ENCODE assay signal across 13 mouse cellular contexts in genomic region chr1:48881373-48881772, GRCm38 (mm10).
DNase-seq lines count a peak whose midpoint lies in the region; ATAC-seq and TF ChIP-seq lines count a peak whose summit lies in the region.
"Had no signal": no experiment of that assay in that cellular context is flagged by ENCODE, and none has a peak within 500 bp of the region (broad histone marks: within the 10 kb centered on the region; RNA-seq: fewer than 3 reads in every experiment).

No protein-coding gene starts in this region.

- H3K27me3 ChIP-seq in lung, embryonic 14.5 days (ENCODE audit: insufficient read depth, low read length), result no peaks in the 10 kb centered on the region
- no peaks in the 10 kb centered on the region; a peak in 1 of 4 replicates for H3K27me3 ChIP-seq in MEL (ENCODE audit: control insufficient read depth in 1 of 2, insufficient read depth in 2 of 2, low read length in 2 of 2)
- H3K27me3 ChIP-seq: forebrain, embryonic 12.5 days; neural tube, embryonic 15.5 days had no signal

- H3K9ac ChIP-seq in lung, embryonic 14.5 days, result no peak overlapping the region
- H3K9ac ChIP-seq in MEL (ENCODE audit: control insufficient read depth, low read depth, low read length, poor library complexity, severe bottlenecking), result no peak overlapping the region
- H3K9ac ChIP-seq: forebrain, embryonic 12.5 days; neural tube, embryonic 15.5 days had no signal

- no peak overlapping the region for H3K4me2 ChIP-seq in lung, embryonic 14.5 days
- H3K4me2 ChIP-seq: forebrain, embryonic 12.5 days; neural tube, embryonic 15.5 days had no signal

- TF ChIP-seq POLR2A in MEL (IDR thresholded peaks at IDR 0.05; ENCODE audit: control insufficient read depth in 1 of 2, insufficient read depth in 1 of 2, low read depth in 1 of 2, low read length in 2 of 2, poor library complexity in 1 of 2), result no peak

- no peak for TF ChIP-seq EP300 in MEL (IDR thresholded peaks at IDR 0.05; ENCODE audit: low read depth in 1 of 2, low read length in 2 of 2)

- no peak for TF ChIP-seq RAD21 in MEL (IDR thresholded peaks at IDR 0.05; ENCODE audit: low read depth, low read length)

- H3K79me2 ChIP-seq in MEL (ENCODE audit: control insufficient read depth, insufficient read depth, low read length, poor library complexity), result no peaks in the 10 kb centered on the region

- H3K4me1 ChIP-seq in lung, embryonic 14.5 days (ENCODE audit: insufficient read depth), result no peaks in the 10 kb centered on the region
- H3K4me1 ChIP-seq in MEL (ENCODE audit: control insufficient read depth in 1 of 2, insufficient read depth in 2 of 2, low read length in 2 of 2), result no peaks in the 10 kb centered on the region
- H3K4me1 ChIP-seq: forebrain, embryonic 12.5 days; neural tube, embryonic 15.5 days had no signal

- no peaks in the 10 kb centered on the region for H3K9me3 ChIP-seq in lung, embryonic 14.5 days (ENCODE audit: low read depth, low read length)
- H3K9me3 ChIP-seq in MEL (replicated peaks; ENCODE audit: insufficient read depth, low read length), result no peaks in the 10 kb centered on the region
- H3K9me3 ChIP-seq: forebrain, embryonic 12.5 days; neural tube, embryonic 15.5 days had no signal

- H3K4me3 ChIP-seq in lung, embryonic 14.5 days (ENCODE audit: low read depth, low read length), result no peak overlapping the region
- H3K4me3 ChIP-seq in MEL (ENCODE audit: control insufficient read depth in 1 of 2, insufficient read depth in 1 of 2, low read depth in 2 of 2, low read length in 2 of 2), result no peak overlapping the region
- H3K4me3 ChIP-seq: forebrain, embryonic 12.5 days; neural tube, embryonic 15.5 days had no signal

- peak; percentile 44 for DNase-seq in lung, embryonic 14.5 days
- DNase-seq in lung, postnatal 4 days, result no peak
- DNase-seq in MEL (ENCODE audit: low read depth, low spot score), result peak; percentile 72
- peak; percentile 10 for DNase-seq in brain, adult 2 months (ENCODE audit: low read depth, low spot score)
- DNase-seq in naive thymus-derived CD4-positive, alpha-beta T cell, adult 2 months (ENCODE audit: low read depth), result peak; percentile 56
- no peak for DNase-seq in cerebellum, postnatal 14 days
- no peak for DNase-seq in frontal cortex, postnatal 10 days (ENCODE audit: low spot score in 2 of 2)
- DNase-seq: adrenal gland, adult 2 months; cerebellum, adult 9-11 months; kidney, postnatal 25 days; lung, postnatal 36 days had no signal

- H3K27ac ChIP-seq in lung, embryonic 14.5 days (ENCODE audit: low read depth), result no peak overlapping the region
- H3K27ac ChIP-seq in MEL (ENCODE audit: control insufficient read depth, low read depth, low read length), result no peak overlapping the region
- H3K27ac ChIP-seq: forebrain, embryonic 12.5 days; neural tube, embryonic 15.5 days had no signal

- TF ChIP-seq CTCF in lung, embryonic 14.5 days (IDR thresholded peaks at IDR 0.05; ENCODE audit: low read depth), result no peak
- TF ChIP-seq CTCF in MEL (IDR thresholded peaks at IDR 0.05 in 2 of 3, conservative IDR thresholded peaks at IDR 0.05 in 1 of 3; ENCODE audit: control insufficient read depth in 1 of 3, insufficient read depth in 1 of 3, low read depth in 2 of 3, low read length in 3 of 3, poor library complexity in 1 of 3, severe bottlenecking in 1 of 3), result no peak

- ATAC-seq in lung, embryonic 14.5 days (ENCODE audit: insufficient read depth), result no peak

- H3K36me3 ChIP-seq in lung, embryonic 14.5 days (ENCODE audit: insufficient read depth), result no peaks in the 10 kb centered on the region
- H3K36me3 ChIP-seq in MEL (ENCODE audit: control insufficient read depth in 1 of 2, insufficient read depth in 2 of 2, low read length in 2 of 2), result no peaks in the 10 kb centered on the region
- H3K36me3 ChIP-seq: forebrain, embryonic 12.5 days; neural tube, embryonic 15.5 days had no signal

- 45% methylated on average over 1 of the region's 1 CpGs for WGBS in lung, embryonic 14.5 days

TF ChIP-seq in MEL, 35 proteins besides CTCF, POLR2A, EP300 and RAD21:
- TF ChIP-seq POLR2AphosphoS5 (IDR thresholded peaks at IDR 0.05; ENCODE audit: borderline replicate concordance, low read depth, low read length), result no peak
- no peak for TF ChIP-seq SMC3 (IDR thresholded peaks at IDR 0.05; ENCODE audit: low read depth, low read length)
- no peak for TF ChIP-seq BHLHE40 (IDR thresholded peaks at IDR 0.05; ENCODE audit: borderline replicate concordance, low read depth, low read length)
- TF ChIP-seq TCF12 (IDR thresholded peaks at IDR 0.05; ENCODE audit: low read depth, low read length), result no peak
- TF ChIP-seq TAL1 (IDR thresholded peaks at IDR 0.05; ENCODE audit: low read length), result no peak
- TF ChIP-seq USF1 (IDR thresholded peaks at IDR 0.05; ENCODE audit: low read depth, low read length), result no peak
- TF ChIP-seq UBTF (IDR thresholded peaks at IDR 0.05; ENCODE audit: borderline replicate concordance, insufficient read depth, low read depth, low read length), result no peak
- TF ChIP-seq ETS1 (IDR thresholded peaks at IDR 0.05; ENCODE audit: low read depth, low read length), result no peak
- no peak for TF ChIP-seq HCFC1 (IDR thresholded peaks at IDR 0.05; ENCODE audit: low read depth, low read length)
- TF ChIP-seq POLR2AphosphoS2 (IDR thresholded peaks at IDR 0.05; ENCODE audit: low read length), result no peak
- no peak for TF ChIP-seq MAZ (IDR thresholded peaks at IDR 0.05; ENCODE audit: low read depth, low read length)
- TF ChIP-seq GABPA (IDR thresholded peaks at IDR 0.05; ENCODE audit: low read depth, low read length), result no peak
- no peak for TF ChIP-seq NRF1 (IDR thresholded peaks at IDR 0.05; ENCODE audit: insufficient read depth, low read depth, low read length, poor library complexity, severe bottlenecking)
- TF ChIP-seq ELF1 (IDR thresholded peaks at IDR 0.05; ENCODE audit: low read depth, low read length), result no peak
- no peak for TF ChIP-seq MYB (IDR thresholded peaks at IDR 0.05; ENCODE audit: low read depth, low read length)
- no peak for TF ChIP-seq GATA1 (IDR thresholded peaks at IDR 0.05; ENCODE audit: low read depth, low read length)
- no peak for TF ChIP-seq MAX (IDR thresholded peaks at IDR 0.05; ENCODE audit: low read length)

Comparison
In these comparisons a context has a peak if more than half of its experiments do, and no peak if none do; other contexts are left out.
1. DNase-seq: peak in lung, embryonic 14.5 days (single experiment), MEL (single experiment), brain, adult 2 months (single experiment) and naive thymus-derived CD4-positive, alpha-beta T cell, adult 2 months (single experiment); none in lung, postnatal 4 days (0 of 2), cerebellum, postnatal 14 days (0 of 2) and frontal cortex, postnatal 10 days (0 of 2).